Mouse (Mus musculus) gastrocnemius, postnatal 4 days (tissue): ENCODE measurements at regions not wholly inside any gene's neighbourhood (a gene's known extent, or its start where the extent isn't known, plus 50 kb on each side); places are given as distances from the start of the nearest gene placed in this dataset.
A peak's percentile ranks its signal among the peaks of the same experiment; 100 is the strongest.

ENCODE experiments used
- DNase-seq, 2 experiments: peaks; one replicate each; pipeline ENCODE4 v3.0.0; 2021 to 2022; ENCODE audit warnings: low spot score in 2 of 2, mixed read lengths in 2 of 2

GRCm38 (mm10) chr13:90392415-90392814 lies 303.0 kb upstream of the Xrcc4 start:
- no peak for DNase-seq

- DNase-seq: no peak
These were observed 287.2 kb upstream of the Xrcc4 start for GRCm38 (mm10) chr13:90376619-90377018.

GRCm38 (mm10) chr13:90376207-90376606 lies 286.8 kb upstream of the Xrcc4 start:
- DNase-seq: no peak

GRCm38 (mm10) chr13:90371415-90372150 lies 282.2 kb upstream of the Xrcc4 start:
- DNase-seq: no peak

- DNase-seq: no peak
These were observed 281.5 kb upstream of the Xrcc4 start for GRCm38 (mm10) chr13:90370746-90371414.

GRCm38 (mm10) chr13:90364518-90365027 lies 275.2 kb upstream of the Xrcc4 start:
- DNase-seq: no peak

GRCm38 (mm10) chr13:90359861-90360601 lies 270.6 kb upstream of the Xrcc4 start:
- peak in 1 of 2 experiments; percentile 29 for DNase-seq

- no peak for DNase-seq
These were observed 268.7 kb upstream of the Xrcc4 start for GRCm38 (mm10) chr13:90358149-90358548.

GRCm38 (mm10) chr13:90355602-90356001 lies 266.2 kb upstream of the Xrcc4 start:
- no peak for DNase-seq

- DNase-seq: no peak
These were observed 253.4 kb upstream of the Xrcc4 start for GRCm38 (mm10) chr13:90342823-90343222.

GRCm38 (mm10) chr13:90341597-90342212 lies 252.3 kb upstream of the Xrcc4 start:
- DNase-seq: no peak

GRCm38 (mm10) chr13:90340647-90341160 lies 251.3 kb upstream of the Xrcc4 start:
- DNase-seq: no peak

- no peak for DNase-seq
These were observed 248.2 kb upstream of the Xrcc4 start for GRCm38 (mm10) chr13:90337591-90337990.

- no peak for DNase-seq
These were observed 246.3 kb upstream of the Xrcc4 start for GRCm38 (mm10) chr13:90335741-90336037.

GRCm38 (mm10) chr13:90334934-90335740 lies 245.7 kb upstream of the Xrcc4 start:
- no peak for DNase-seq

GRCm38 (mm10) chr13:90334286-90334685 lies 244.9 kb upstream of the Xrcc4 start:
- DNase-seq: no peak

- no peak for DNase-seq
These were observed 235.8 kb upstream of the Xrcc4 start for GRCm38 (mm10) chr13:90325226-90325625.

GRCm38 (mm10) chr13:90313209-90313978 lies 224.0 kb upstream of the Xrcc4 start:
- DNase-seq: no peak

GRCm38 (mm10) chr13:90310482-90310881 lies 221.1 kb upstream of the Xrcc4 start:
- DNase-seq: no peak

- DNase-seq: no peak
These were observed 211.1 kb upstream of the Xrcc4 start for GRCm38 (mm10) chr13:90300481-90300880.
